ENCODE assay signal across 20 mouse cellular contexts in the genomic region with DNA sequence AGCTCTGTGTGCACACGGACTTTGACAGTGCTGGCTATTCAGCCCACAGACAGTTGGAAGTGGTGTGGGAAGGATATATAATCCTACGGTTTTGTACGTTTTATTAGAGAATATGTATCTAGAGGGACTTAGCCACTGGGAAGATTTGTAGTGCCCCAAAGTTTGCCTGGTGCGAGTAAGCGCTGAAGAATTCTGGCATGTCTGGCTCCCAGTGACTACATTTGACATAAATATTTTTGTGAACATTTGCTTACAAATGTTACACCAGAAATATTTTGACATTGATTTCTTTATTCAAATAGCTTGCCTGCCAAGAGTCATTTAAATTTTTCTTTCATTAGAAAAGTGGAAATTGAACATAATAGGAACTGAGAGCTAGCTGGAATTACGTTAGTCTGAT. TPM values are rescaled to one million over a fixed set of nuclear protein-coding genes. Genes with fewer than 3 reads are reported as not detected.
DNase-seq lines count a peak whose midpoint lies in the region; ATAC-seq lines count a peak whose summit lies in the region.
"Had no signal": no experiment of that assay in that cellular context is flagged by ENCODE, and none has a peak within 500 bp of the region (broad histone marks: within the 10 kb centered on the region; RNA-seq: fewer than 3 reads in every experiment).

No protein-coding gene starts in this region.

- H3K4me2 ChIP-seq in embryonic facial prominence, embryonic 14.5 days (ENCODE audit: low read depth, low read length): no peak overlapping the region
- H3K4me2 ChIP-seq in heart, embryonic 15.5 days: no peak overlapping the region
- no peak overlapping the region for H3K4me2 ChIP-seq in lung, embryonic 15.5 days
- H3K4me2 ChIP-seq in intestine, embryonic 16.5 days (ENCODE audit: low read depth, low read length): no peak overlapping the region
- H3K4me2 ChIP-seq: hindbrain, embryonic 13.5 days; liver, embryonic 11.5 days; midbrain, embryonic 12.5 days had no signal

- H3K4me1 ChIP-seq in embryonic facial prominence, embryonic 14.5 days (ENCODE audit: control insufficient read depth, insufficient read depth, low read length): peaks cover 14% of the 10 kb centered on the region
- 0 out of 2 replicates have a peak, but pooled peaks cover 4% of the 10 kb centered on the region for H3K4me1 ChIP-seq in embryonic facial prominence, embryonic 10.5 days
- H3K4me1 ChIP-seq in heart, embryonic 15.5 days (replicated peaks): peaks cover 10% of the 10 kb centered on the region
- peaks cover 20% of the 10 kb centered on the region for H3K4me1 ChIP-seq in lung, embryonic 15.5 days
- no peaks in the 10 kb centered on the region; the same call in 1 of the 2 replicates for H3K4me1 ChIP-seq in intestine, embryonic 16.5 days (ENCODE audit: control insufficient read depth, insufficient read depth, low read length)
- H3K4me1 ChIP-seq: forebrain, embryonic 10.5 days; hindbrain, embryonic 13.5 days; midbrain, embryonic 12.5 days had no signal

- no peak overlapping the region for H3K4me3 ChIP-seq in embryonic facial prominence, embryonic 14.5 days (ENCODE audit: low read depth, low read length)
- no peak overlapping the region for H3K4me3 ChIP-seq in embryonic facial prominence, embryonic 10.5 days
- H3K4me3 ChIP-seq in heart, embryonic 15.5 days: no peak overlapping the region
- no peak overlapping the region for H3K4me3 ChIP-seq in lung, embryonic 15.5 days
- H3K4me3 ChIP-seq in intestine, embryonic 16.5 days (ENCODE audit: low read length): no peak overlapping the region
- H3K4me3 ChIP-seq: forebrain, embryonic 10.5 days; hindbrain, embryonic 13.5 days; layer of hippocampus, adult 2 months; midbrain, embryonic 12.5 days had no signal

- peaks cover 22% of the 10 kb centered on the region for H3K36me3 ChIP-seq in embryonic facial prominence, embryonic 14.5 days (ENCODE audit: control insufficient read depth, insufficient read depth, low read length)
- peaks cover 14% of the 10 kb centered on the region for H3K36me3 ChIP-seq in embryonic facial prominence, embryonic 10.5 days (replicated peaks)
- peaks cover 15% of the 10 kb centered on the region for H3K36me3 ChIP-seq in heart, embryonic 15.5 days
- H3K36me3 ChIP-seq in lung, embryonic 15.5 days: no peaks in the 10 kb centered on the region
- H3K36me3 ChIP-seq in intestine, embryonic 16.5 days (ENCODE audit: control insufficient read depth, insufficient read depth, low read length): no peaks in the 10 kb centered on the region

- no peak for ATAC-seq in embryonic facial prominence, embryonic 14.5 days (ENCODE audit: low read depth)
- no peak for ATAC-seq in heart, embryonic 15.5 days (replicated peaks; ENCODE audit: insufficient number of reproducible peaks, insufficient read depth, low FRiP score, low read depth)
- ATAC-seq in lung, embryonic 15.5 days (ENCODE audit: borderline replicate concordance, extremely low read depth, low FRiP score, low TSS enrichment): no peak
- ATAC-seq in intestine, embryonic 16.5 days: no peak
- ATAC-seq: liver, postnatal 0 days had no signal

- H3K27ac ChIP-seq in embryonic facial prominence, embryonic 14.5 days (replicated peaks; ENCODE audit: low read depth, low read length): peak overlapping the region; percentile 39; the same call in 1 of the 2 replicates
- H3K27ac ChIP-seq in embryonic facial prominence, embryonic 10.5 days (replicated peaks): no peak overlapping the region
- 0 out of 2 replicates have a peak overlapping the region, but pooled peaks have one; percentile 7 for H3K27ac ChIP-seq in heart, embryonic 15.5 days
- peak overlapping the region; percentile 35; the same call in 1 of the 2 replicates for H3K27ac ChIP-seq in lung, embryonic 15.5 days
- 0 out of 2 replicates have a peak overlapping the region, but pooled peaks have one; percentile 10 for H3K27ac ChIP-seq in intestine, embryonic 16.5 days (ENCODE audit: low read length)
- H3K27ac ChIP-seq: forebrain, embryonic 10.5 days; hindbrain, embryonic 13.5 days; layer of hippocampus, adult 2 months; midbrain, embryonic 12.5 days had no signal

- no peak overlapping the region for H3K9ac ChIP-seq in embryonic facial prominence, embryonic 14.5 days (ENCODE audit: low read depth, low read length)
- no peak overlapping the region for H3K9ac ChIP-seq in heart, embryonic 15.5 days
- H3K9ac ChIP-seq in lung, embryonic 15.5 days: no peak overlapping the region
- no peak overlapping the region for H3K9ac ChIP-seq in intestine, embryonic 16.5 days (ENCODE audit: low read depth, low read length)
- H3K9ac ChIP-seq: hindbrain, embryonic 13.5 days; liver, postnatal 0 days; midbrain, embryonic 12.5 days had no signal

- H3K27me3 ChIP-seq in embryonic facial prominence, embryonic 14.5 days (replicated peaks; ENCODE audit: control insufficient read depth, insufficient read depth, low read length): no peaks in the 10 kb centered on the region
- no peaks in the 10 kb centered on the region for H3K27me3 ChIP-seq in embryonic facial prominence, embryonic 10.5 days (replicated peaks; ENCODE audit: low read depth, poor library complexity, severe bottlenecking)
- H3K27me3 ChIP-seq in heart, embryonic 15.5 days: no peaks in the 10 kb centered on the region
- no peaks in the 10 kb centered on the region for H3K27me3 ChIP-seq in lung, embryonic 15.5 days
- no peaks in the 10 kb centered on the region for H3K27me3 ChIP-seq in intestine, embryonic 16.5 days (replicated peaks; ENCODE audit: control insufficient read depth, insufficient read depth, low read length)
- H3K27me3 ChIP-seq: hindbrain, embryonic 13.5 days; midbrain, embryonic 12.5 days had no signal

- 50% methylated on average over 6 of the region's 6 CpGs for whole genome bisulfite sequencing in embryonic facial prominence, embryonic 14.5 days
- WGBS in embryonic facial prominence, embryonic 10.5 days: 91% methylated on average over 6 of the region's 6 CpGs
- WGBS in heart, embryonic 15.5 days: 70% methylated on average over 6 of the region's 6 CpGs
- WGBS in lung, embryonic 15.5 days: 31% methylated on average over 6 of the region's 6 CpGs
- WGBS in intestine, embryonic 16.5 days: 56% methylated on average over 6 of the region's 6 CpGs

- H3K9me3 ChIP-seq in embryonic facial prominence, embryonic 14.5 days (ENCODE audit: control insufficient read depth, low read length): no peaks in the 10 kb centered on the region
- H3K9me3 ChIP-seq in embryonic facial prominence, embryonic 10.5 days: no peaks in the 10 kb centered on the region
- no peaks in the 10 kb centered on the region for H3K9me3 ChIP-seq in heart, embryonic 15.5 days (replicated peaks)
- H3K9me3 ChIP-seq in lung, embryonic 15.5 days: no peaks in the 10 kb centered on the region
- no peaks in the 10 kb centered on the region for H3K9me3 ChIP-seq in intestine, embryonic 16.5 days (ENCODE audit: control insufficient read depth, low read length)
- H3K9me3 ChIP-seq: forebrain, embryonic 10.5 days; hindbrain, embryonic 13.5 days; midbrain, embryonic 12.5 days had no signal

- peak; percentile 18 for DNase-seq in embryonic facial prominence, embryonic 14.5 days (ENCODE audit: low spot score)
- DNase-seq in embryonic facial prominence, embryonic 10.5 days (ENCODE audit: low spot score): no peak
- DNase-seq in heart, adult 9 months (ENCODE audit: low spot score in 2 of 2): no peak
- DNase-seq in lung, postnatal 36 days: no peak
- no peak for DNase-seq in frontal cortex, postnatal 14 days (ENCODE audit: low spot score in 2 of 2)
- DNase-seq: cerebellum, adult 9-10 months; gastrocnemius, postnatal 10 days; heart, adult 18-20 months; heart, postnatal 36 days; kidney, adult 9 months; liver, postnatal 0 days; thymus, postnatal 14 days had no signal

RNA-seq across cellular contexts. Expression of a gene that starts 42.0 kb away (rescaled TPM):
- 1.0 and 2.4 TPM in 2 replicates for polyA plus RNA-seq in embryonic facial prominence, embryonic 14.5 days (2014; fragmentation: Nextera tagmentation; extraction: Ambion mirVana)
- polyA plus RNA-seq in embryonic facial prominence, embryonic 10.5 days (2016; fragmentation: Nextera tagmentation; extraction: Ambion mirVana): 0.58 and 1.1 TPM in 2 replicates
- 1.7 and 2.1 TPM in 2 replicates for polyA plus RNA-seq in heart, embryonic 15.5 days (2015; fragmentation: Nextera tagmentation; extraction: Ambion mirVana)
- 1.1 and 1.5 TPM in 2 replicates for polyA plus RNA-seq in lung, embryonic 15.5 days (2015; fragmentation: Nextera tagmentation; extraction: Ambion mirVana)
- polyA plus RNA-seq in intestine, embryonic 16.5 days (2015; fragmentation: Nextera tagmentation; extraction: Ambion mirVana): 1.0 and 1.5 TPM in 2 replicates
